Mouse (Mus musculus): ENCODE measurements around the gene Rnft1. TPM values are rescaled to one million over a fixed set of nuclear protein-coding genes. Genes with fewer than 3 reads are reported as not detected.

Rnft1 gene
- polyA plus RNA-seq, 1 experiment from 2014 or later, result 15.7 TPM

GRCm38 (mm10) chr11:86547412-86547811 is 63.0 kb downstream of the Rnft1 start:
- Histone ChIP-seq H3K36me3 (replicated peaks; ENCODE audit: control insufficient read depth, insufficient read depth) (peaks cover 5% of the 10 kb centered on the region; the same call in 1 of the 2 replicates), H3K27ac (no peak overlapping the region), H3K4me2 (replicated peaks) (no peak overlapping the region), H3K4me1 (replicated peaks; ENCODE audit: control insufficient read depth, insufficient read depth, low read length) (peaks cover 13% of the 10 kb centered on the region), H3K27me3 (ENCODE audit: control insufficient read depth, insufficient read depth, low read length) (no peaks in the 10 kb centered on the region), H3K9me3 (ENCODE audit: control insufficient read depth, low read length) (no peaks in the 10 kb centered on the region; the same call in 1 of the 2 replicates), H3K4me3 (replicated peaks; ENCODE audit: low read length) (no peak overlapping the region), H3K9ac (no peak overlapping the region)
- ATAC-seq (ENCODE audit: low FRiP score) (no peak), DNase-seq (ENCODE audit: low spot score) (no peak)
- 100% methylated on average over 1 of the region's 1 CpGs for WGBS

Other genes starting within 250 kb of the Rnft1 start
- 17.8 and 22.6 TPM in 2 replicates for gene Ints2, start 227.1 kb upstream of the Rnft1 start, polyA plus RNA-seq (2014; fragmentation: Nextera tagmentation; extraction: Ambion mirVana)
- gene Med13, start 127.1 kb upstream of the Rnft1 start, polyA plus RNA-seq (2014; fragmentation: Nextera tagmentation; extraction: Ambion mirVana), result 12.7 and 13.2 TPM in 2 replicates
- 45.1 and 51.9 TPM in 2 replicates for gene Rps6kb1, start 60.1 kb downstream of the Rnft1 start, polyA plus RNA-seq (2014; fragmentation: Nextera tagmentation; extraction: Ambion mirVana)
- 5.8 and 6.1 TPM in 2 replicates for gene Tubd1, start 60.3 kb downstream of the Rnft1 start, polyA plus RNA-seq (2014; fragmentation: Nextera tagmentation; extraction: Ambion mirVana)
- gene Vmp1, start 199.2 kb downstream of the Rnft1 start, polyA plus RNA-seq (2014; fragmentation: Nextera tagmentation; extraction: Ambion mirVana), result 148 and 151 TPM in 2 replicates
- gene Ptrh2, start 199.3 kb downstream of the Rnft1 start, polyA plus RNA-seq (2014; fragmentation: Nextera tagmentation; extraction: Ambion mirVana), result 28.5 and 30.4 TPM in 2 replicates

All from hindbrain, embryonic 14.5 days (tissue).